Mouse (Mus musculus) hindbrain, embryonic 13.5 days (tissue): ENCODE data around the gene Sox5. TPM values are rescaled to one million over a fixed set of nuclear protein-coding genes. Genes with fewer than 3 reads are reported as not detected.

ENCODE experiments used
- ATAC-seq: fragments of 200-750 bp; cut with Nextera tagmentation; 2 replicates; pipeline ENCODE4 v1.8.0; 2017; ENCODE audit warnings: moderate TSS enrichment; ENCODE audit not compliant: low FRiP score
- H3K27ac ChIP-seq: fragments of 300-500 bp; sonication (generic); 2 replicates; pipeline ENCODE4 v1.5.1; 2015; ENCODE audit warnings: inconsistent platforms, mild to moderate bottlenecking, moderate library complexity
- H3K27me3 ChIP-seq: fragments of 300-500 bp; sonication (generic); 2 replicates; pipeline ENCODE4 v1.6.1; 2015; ENCODE audit warnings: mild to moderate bottlenecking, inconsistent platforms
- H3K36me3 ChIP-seq: fragments of 300-500 bp; sonication (generic); 2 replicates; pipeline ENCODE4 v1.6.1; 2015; ENCODE audit warnings: mild to moderate bottlenecking, inconsistent platforms
- H3K4me1 ChIP-seq: fragments of 300-500 bp; sonication (generic); replicated peaks from 2 replicates; pipeline ENCODE4 v1.6.1; 2015; ENCODE audit warnings: inconsistent platforms
- H3K4me2 ChIP-seq: fragments of 300-500 bp; sonication (generic); 2 replicates; pipeline ENCODE4 v1.6.1; 2015; ENCODE audit warnings: inconsistent platforms, mild to moderate bottlenecking, moderate library complexity
- H3K4me3 ChIP-seq: fragments of 300-500 bp; sonication (generic); 2 replicates; pipeline ENCODE4 v1.5.1; 2015; ENCODE audit warnings: mild to moderate bottlenecking, inconsistent platforms
- H3K9ac ChIP-seq: fragments of 300-500 bp; sonication (generic); 2 replicates; pipeline ENCODE4 v1.6.1; 2015; ENCODE audit warnings: mild to moderate bottlenecking, inconsistent platforms
- H3K9me3 ChIP-seq: fragments of 300-500 bp; sonication (generic); 2 replicates; pipeline ENCODE4 v1.6.1; 2016; ENCODE audit warnings: inconsistent platforms
- WGBS: fragments of 180-500 bp; shearing (Covaris S2); methylation state at CpG from one replicate; pipeline ENCODE4 v1.1.7; 2015; 5-methylcytosine and 5-hydroxymethylcytosine counted together
- polyA plus RNA-seq: library from polyadenylated mRNA; unstranded; fragments of >200 nt; fragmentation: Nextera tagmentation; extraction: Ambion mirVana; gene quantifications from 2 replicates; pipeline ENCODE4 v1.2.1, GENCODE M21; 2015

Gene Sox5
- polyA plus RNA-seq, 1 experiment from 2014 or later, result 27.7 TPM

DNA sequence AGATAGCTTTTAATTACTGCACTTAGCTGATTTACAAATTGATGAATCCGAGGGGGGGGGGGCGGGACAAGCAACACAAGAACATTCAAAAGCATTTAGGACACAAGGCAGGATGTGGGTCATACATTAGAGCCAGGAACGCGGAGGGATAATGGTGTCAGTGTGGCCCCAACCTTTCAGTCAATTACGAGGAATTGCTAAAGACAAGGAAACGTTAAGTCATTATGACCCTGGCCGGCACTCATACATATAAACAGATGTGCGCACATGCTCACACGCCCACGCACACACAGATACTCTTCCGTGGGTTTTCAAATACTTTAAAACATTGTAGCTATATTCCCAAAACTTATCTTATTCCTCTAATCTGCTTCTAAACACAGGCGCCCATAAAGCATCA, 19.9 kb downstream of the Sox5 start:
- WGBS, result 79% methylated on average over 12 of the region's 12 CpGs
- no peak overlapping the region for H3K9ac ChIP-seq
- H3K36me3 ChIP-seq, result no peaks in the 10 kb centered on the region
- H3K9me3 ChIP-seq, result no peaks in the 10 kb centered on the region
- H3K4me2 ChIP-seq, result no peak overlapping the region
- no peaks in the 10 kb centered on the region for H3K27me3 ChIP-seq
- no peak for ATAC-seq
- H3K4me1 ChIP-seq, result peaks cover 4% of the 10 kb centered on the region; the same call in 1 of the 2 replicates
- H3K4me3 ChIP-seq, result no peak overlapping the region
- H3K27ac ChIP-seq, result no peak overlapping the region

DNA sequence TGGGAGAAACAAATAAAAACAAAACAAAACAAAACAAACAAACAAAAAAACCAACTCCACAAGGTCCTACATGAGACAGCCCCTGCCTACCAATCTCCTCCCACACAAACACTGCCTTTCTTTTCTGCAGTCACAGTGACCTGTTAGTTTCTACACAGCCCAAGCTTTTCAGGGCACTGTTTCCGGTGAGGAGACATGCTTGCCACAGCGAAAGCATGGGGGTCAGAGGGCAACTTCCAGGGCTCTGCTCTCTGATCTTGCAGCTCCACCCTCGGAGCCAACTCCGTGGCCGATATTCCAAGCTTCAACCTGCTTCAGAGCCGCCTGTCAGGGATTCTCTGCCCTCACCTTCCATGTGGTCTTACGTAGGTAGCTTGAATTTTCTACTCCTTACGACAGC, 22.6 kb downstream of the Sox5 start:
- Histone ChIP-seq H3K9me3 (no peaks in the 10 kb centered on the region), H3K9ac (no peak overlapping the region), H3K4me3 (no peak overlapping the region), H3K27me3 (no peaks in the 10 kb centered on the region), H3K4me1 (peaks cover 9% of the 10 kb centered on the region; the same call in 1 of the 2 replicates), H3K4me2 (no peak overlapping the region), H3K36me3 (no peaks in the 10 kb centered on the region), H3K27ac (no peak overlapping the region)
- WGBS, result 35% methylated on average over 8 of the region's 8 CpGs
- ATAC-seq, result no peak

DNA sequence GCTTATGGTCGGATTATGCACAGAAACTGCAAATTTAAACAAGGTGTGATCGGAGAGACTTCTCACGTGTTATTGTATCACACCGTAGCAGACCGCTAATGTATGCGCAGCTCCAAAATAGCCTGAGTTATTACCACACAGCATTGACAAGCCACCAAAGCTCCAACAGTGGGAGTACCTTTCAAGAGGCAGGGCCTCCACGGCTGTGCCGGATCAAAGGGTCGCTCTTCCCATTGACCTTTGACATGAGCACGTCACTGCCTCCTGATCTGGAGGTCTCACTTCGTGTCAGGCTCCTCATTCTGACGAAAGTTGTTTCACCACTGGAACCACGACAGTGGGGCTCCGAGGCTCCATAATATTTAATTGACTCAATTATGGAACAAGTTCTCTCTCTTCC, 24.4 kb downstream of the Sox5 start:
- Histone ChIP-seq H3K27me3 (no peaks in the 10 kb centered on the region), H3K9me3 (no peaks in the 10 kb centered on the region), H3K4me2 (no peak overlapping the region), H3K9ac (no peak overlapping the region), H3K4me1 (peaks cover 9% of the 10 kb centered on the region; the same call in 1 of the 2 replicates), H3K36me3 (no peaks in the 10 kb centered on the region), H3K27ac (no peak overlapping the region), H3K4me3 (no peak overlapping the region)
- ATAC-seq, result no peak
- 35% methylated on average over 14 of the region's 14 CpGs for WGBS

- Histone ChIP-seq H3K27me3 (no peaks in the 10 kb centered on the region), H3K9ac (no peak overlapping the region), H3K4me1 (peaks cover 9% of the 10 kb centered on the region; the same call in 1 of the 2 replicates), H3K9me3 (no peaks in the 10 kb centered on the region), H3K4me3 (no peak overlapping the region), H3K4me2 (no peak overlapping the region), H3K27ac (no peak overlapping the region), H3K36me3 (no peaks in the 10 kb centered on the region)
- 96% methylated on average over 14 of the region's 14 CpGs for WGBS
- no peak for ATAC-seq
Measured at GRCm38 (mm10) chr6:144756444-144756843, 25.3 kb downstream of the Sox5 start.

- Histone ChIP-seq H3K36me3 (no peaks in the 10 kb centered on the region), H3K4me3 (no peak overlapping the region), H3K9me3 (no peaks in the 10 kb centered on the region), H3K9ac (no peak overlapping the region), H3K27ac (no peak overlapping the region), H3K4me1 (peaks cover 12% of the 10 kb centered on the region; the same call in 1 of the 2 replicates), H3K4me2 (no peak overlapping the region), H3K27me3 (no peaks in the 10 kb centered on the region)
- ATAC-seq, result no peak
- WGBS, result 87% methylated on average over 4 of the region's 4 CpGs
Measured at GRCm38 (mm10) chr6:144755304-144755703, 26.5 kb downstream of the Sox5 start.

DNA sequence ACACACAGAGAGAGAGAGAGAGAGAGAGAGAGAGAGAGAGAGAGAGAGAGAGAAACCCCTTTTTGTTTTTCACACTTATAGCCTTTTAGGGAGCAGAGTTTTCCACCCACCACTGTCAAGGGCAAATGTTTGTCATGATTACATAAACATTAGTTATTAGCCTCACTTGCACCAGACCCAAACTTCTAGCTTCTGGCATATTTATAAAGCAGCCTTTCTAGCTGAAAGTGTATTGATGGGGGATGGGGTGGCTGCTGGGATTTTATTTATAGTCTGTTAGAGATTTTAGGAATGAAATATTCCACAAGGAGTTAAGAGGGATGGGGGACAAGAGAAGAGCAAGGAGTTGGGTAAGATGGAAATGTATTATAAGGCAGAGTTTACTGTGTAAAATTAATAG, 27.4 kb downstream of the Sox5 start:
- Histone ChIP-seq H3K4me2 (no peak overlapping the region), H3K9me3 (no peaks in the 10 kb centered on the region)
- ATAC-seq, result no peak

GRCm38 (mm10) chr6:144753963-144754296, 27.8 kb downstream of the Sox5 start:
- no peak for ATAC-seq
- H3K4me1 ChIP-seq, result peaks cover 12% of the 10 kb centered on the region; the same call in 1 of the 2 replicates
- H3K9ac ChIP-seq, result no peak overlapping the region
- H3K27ac ChIP-seq, result no peak overlapping the region
- no peaks in the 10 kb centered on the region for H3K27me3 ChIP-seq
- no peak overlapping the region for H3K4me2 ChIP-seq
- no peaks in the 10 kb centered on the region for H3K9me3 ChIP-seq
- WGBS, result 19% methylated on average over 3 of the region's 3 CpGs
- no peaks in the 10 kb centered on the region for H3K36me3 ChIP-seq
- H3K4me3 ChIP-seq, result no peak overlapping the region

More for the DNA sequence above, 27.4 kb downstream of the Sox5 start:
- Histone ChIP-seq H3K9ac (no peak overlapping the region), H3K4me3 (no peak overlapping the region), H3K4me1 (peaks cover 12% of the 10 kb centered on the region; the same call in 1 of the 2 replicates), H3K27ac (no peak overlapping the region), H3K27me3 (no peaks in the 10 kb centered on the region), H3K36me3 (no peaks in the 10 kb centered on the region)

DNA sequence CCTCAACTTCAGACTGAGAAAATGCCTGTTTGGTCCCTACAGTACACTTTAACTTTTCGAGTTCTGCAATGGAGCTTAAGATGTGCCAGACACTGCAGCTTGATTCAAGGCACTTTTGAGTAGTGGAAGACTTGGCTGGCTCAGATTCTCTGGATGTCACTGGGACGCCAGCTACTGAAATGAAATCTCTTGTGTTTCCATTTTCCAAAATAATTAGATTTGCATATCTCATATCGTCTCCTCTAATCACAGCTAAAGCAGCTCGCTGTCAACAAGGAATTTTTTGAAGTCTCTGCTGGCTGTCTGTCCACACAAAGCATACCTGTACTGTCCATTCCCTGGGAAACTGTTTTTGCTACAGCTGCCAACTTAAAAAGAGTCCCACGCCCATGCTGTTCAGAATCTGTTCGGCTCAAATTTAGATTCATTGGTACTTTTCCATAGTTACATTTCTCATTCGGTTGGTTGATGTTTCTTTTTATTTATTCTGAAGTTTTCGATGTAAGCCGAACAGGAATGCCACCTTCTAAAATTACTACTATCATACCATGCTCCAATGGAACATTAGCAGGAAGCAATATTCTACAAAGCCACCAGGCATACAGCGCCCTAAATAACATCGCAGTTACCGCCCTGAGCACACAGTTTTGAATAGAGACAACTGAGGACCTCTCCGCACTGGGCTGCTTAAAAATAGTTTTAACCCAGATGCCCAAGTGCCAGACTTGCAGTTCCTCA, 28.4 kb downstream of the Sox5 start:
- no peak overlapping the region for H3K27ac ChIP-seq
- no peaks in the 10 kb centered on the region for H3K9me3 ChIP-seq
- H3K4me2 ChIP-seq, result no peak overlapping the region
- 72% methylated on average over 13 of the region's 13 CpGs for WGBS
- H3K36me3 ChIP-seq, result no peaks in the 10 kb centered on the region
- H3K9ac ChIP-seq, result no peak overlapping the region
- peaks cover 12% of the 10 kb centered on the region; the same call in 1 of the 2 replicates for H3K4me1 ChIP-seq
- ATAC-seq, result no peak
- no peak overlapping the region for H3K4me3 ChIP-seq
- H3K27me3 ChIP-seq, result no peaks in the 10 kb centered on the region

GRCm38 (mm10) chr6:144751581-144751980, 30.2 kb downstream of the Sox5 start:
- no peak overlapping the region for H3K4me2 ChIP-seq
- H3K27ac ChIP-seq, result no peak overlapping the region
- H3K9me3 ChIP-seq, result peaks cover 4% of the 10 kb centered on the region; the same call in 1 of the 2 replicates
- H3K4me3 ChIP-seq, result no peak overlapping the region
- H3K4me1 ChIP-seq, result peaks cover 8% of the 10 kb centered on the region; the same call in 1 of the 2 replicates
- H3K36me3 ChIP-seq, result no peaks in the 10 kb centered on the region
- no peak overlapping the region for H3K9ac ChIP-seq
- no peaks in the 10 kb centered on the region for H3K27me3 ChIP-seq
- ATAC-seq, result no peak
- 85% methylated on average over 4 of the region's 4 CpGs for WGBS

DNA sequence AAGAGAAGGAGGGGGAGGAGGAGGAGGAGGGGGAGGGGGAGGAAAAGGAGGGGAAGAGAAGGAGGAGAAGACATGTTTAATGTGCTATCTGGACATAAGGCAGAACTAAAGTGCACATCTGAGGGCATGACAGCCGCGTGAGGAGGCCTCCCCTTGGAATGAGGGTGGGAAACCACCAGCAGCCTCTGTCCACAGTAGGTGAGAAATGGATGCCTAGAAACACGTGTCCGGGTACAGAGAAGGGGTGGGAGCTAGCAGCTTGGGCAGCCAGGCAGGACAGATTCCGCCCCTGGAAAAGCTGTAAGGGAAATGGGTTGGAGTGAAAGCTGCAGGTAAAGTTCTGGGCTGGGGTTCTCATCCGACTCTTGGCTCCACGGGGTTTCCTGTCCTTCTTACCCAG, 31.6 kb downstream of the Sox5 start:
- ATAC-seq, result no peak
- no peak overlapping the region for H3K4me2 ChIP-seq
- no peaks in the 10 kb centered on the region for H3K27me3 ChIP-seq
- H3K36me3 ChIP-seq, result no peaks in the 10 kb centered on the region
- H3K9ac ChIP-seq, result no peak overlapping the region
- WGBS, result 62% methylated on average over 7 of the region's 7 CpGs
- H3K4me3 ChIP-seq, result no peak overlapping the region
- H3K4me1 ChIP-seq, result peaks cover 4% of the 10 kb centered on the region; the same call in 1 of the 2 replicates
- no peak overlapping the region for H3K27ac ChIP-seq
- peaks cover 4% of the 10 kb centered on the region; the same call in 1 of the 2 replicates for H3K9me3 ChIP-seq

DNA sequence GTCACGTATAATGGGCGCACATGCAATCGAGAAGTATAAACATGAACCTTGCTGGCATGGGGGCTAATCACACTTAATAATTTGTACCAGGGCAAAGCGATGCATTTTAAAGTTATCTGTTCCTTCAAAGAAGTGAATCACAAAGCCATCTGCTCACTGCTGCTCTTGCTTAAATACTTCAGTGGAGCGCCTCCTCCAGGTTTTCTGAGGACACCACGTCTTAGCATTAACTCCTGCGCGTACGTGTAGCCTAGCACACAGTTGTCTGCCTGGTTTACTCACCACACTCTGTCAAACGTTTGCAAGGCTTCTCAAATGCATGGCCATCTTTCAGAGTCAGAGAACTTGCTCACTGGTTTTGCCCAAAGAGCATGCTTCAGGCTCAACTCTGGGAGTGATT, 35.3 kb downstream of the Sox5 start:
- Histone ChIP-seq H3K27me3 (no peaks in the 10 kb centered on the region), H3K27ac (no peak overlapping the region), H3K4me2 (no peak overlapping the region), H3K4me3 (no peak overlapping the region), H3K4me1 (peaks cover 3% of the 10 kb centered on the region; the same call in 1 of the 2 replicates), H3K36me3 (no peaks in the 10 kb centered on the region), H3K9me3 (peaks cover 4% of the 10 kb centered on the region; the same call in 1 of the 2 replicates), H3K9ac (no peak overlapping the region)
- WGBS, result 93% methylated on average over 10 of the region's 10 CpGs
- ATAC-seq, result no peak

- Histone ChIP-seq H3K9ac (no peak overlapping the region), H3K36me3 (no peaks in the 10 kb centered on the region), H3K27ac (no peak overlapping the region), H3K4me3 (no peak overlapping the region), H3K4me2 (no peak overlapping the region), H3K4me1 (no peaks in the 10 kb centered on the region), H3K9me3 (peaks cover 4% of the 10 kb centered on the region; the same call in 1 of the 2 replicates), H3K27me3 (no peaks in the 10 kb centered on the region)
- no peak for ATAC-seq
- WGBS, result 55% methylated on average over 3 of the region's 3 CpGs
Measured at GRCm38 (mm10) chr6:144742559-144742958, 39.2 kb downstream of the Sox5 start.

DNA sequence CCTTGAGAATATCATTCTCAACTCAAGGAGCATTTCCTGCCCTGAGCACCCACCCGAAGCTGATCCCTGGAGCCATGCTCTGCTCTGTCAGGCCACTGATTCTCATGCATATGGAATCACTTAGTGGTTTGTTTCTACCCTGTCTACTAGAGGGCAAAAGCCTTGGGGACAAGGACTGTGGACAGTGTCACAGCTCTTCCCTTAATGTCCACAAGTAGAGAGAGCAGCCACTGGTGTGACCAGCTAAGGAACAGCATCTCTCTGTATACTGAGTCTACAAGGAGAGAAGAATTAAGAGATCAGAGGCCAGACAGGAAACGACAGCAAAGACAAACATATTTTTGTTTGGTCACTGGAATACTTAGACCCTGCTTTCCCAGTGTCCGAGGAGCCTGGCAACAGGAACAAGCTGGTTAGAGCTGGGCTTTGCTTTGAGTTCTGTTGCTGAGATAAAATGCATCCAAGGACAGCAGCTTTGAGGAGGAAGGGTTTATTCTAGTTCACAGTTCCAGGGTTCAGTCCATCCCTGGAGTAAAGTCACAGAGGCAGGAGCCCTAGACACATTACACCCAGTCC, 40.6 kb downstream of the Sox5 start:
- Histone ChIP-seq H3K4me2 (no peak overlapping the region), H3K27me3 (no peaks in the 10 kb centered on the region), H3K9ac (no peak overlapping the region), H3K36me3 (no peaks in the 10 kb centered on the region), H3K27ac (no peak overlapping the region), H3K4me1 (no peaks in the 10 kb centered on the region), H3K4me3 (no peak overlapping the region), H3K9me3 (no peaks in the 10 kb centered on the region)
- 71% methylated on average over 3 of the region's 3 CpGs for WGBS
- ATAC-seq, result no peak
